Mouse (Mus musculus) right cerebral cortex, postnatal 36 days (tissue): ENCODE measurements at regions not wholly inside any gene's neighbourhood (a gene's known extent, or its start where the extent isn't known, plus 50 kb on each side); places are given as distances from the start of the nearest gene placed in this dataset.

Experiments
- DNase-seq, 2 experiments: peaks; one replicate each; pipeline ENCODE4 v3.0.0; 2022; ENCODE audit warnings: low spot score in 2 of 2, mixed read lengths in 1 of 2

GRCm38 (mm10) chr10:51056950-51057349, 162.4 kb downstream of the Sim1 start:
- no peak for DNase-seq

DNA sequence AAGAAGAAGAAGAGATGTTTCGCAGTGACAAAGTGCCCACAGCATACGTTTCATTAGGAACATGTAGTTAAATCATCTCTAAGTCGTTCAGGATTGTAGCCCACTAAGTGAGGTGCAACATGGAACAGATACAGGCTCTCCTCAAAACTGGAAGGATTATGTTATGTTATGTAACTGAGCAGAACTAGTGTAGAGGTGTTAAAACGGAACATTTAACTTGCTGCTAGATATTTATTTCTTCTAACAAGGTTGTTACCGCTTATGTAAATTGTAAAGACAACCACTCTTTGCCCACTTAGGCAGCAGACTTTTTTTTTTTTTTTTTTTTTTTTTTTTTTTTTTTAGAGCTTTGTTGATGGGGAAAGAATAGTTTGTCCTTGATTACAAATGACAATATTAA, 163.8 kb downstream of the Sim1 start:
- no peak for DNase-seq

DNA sequence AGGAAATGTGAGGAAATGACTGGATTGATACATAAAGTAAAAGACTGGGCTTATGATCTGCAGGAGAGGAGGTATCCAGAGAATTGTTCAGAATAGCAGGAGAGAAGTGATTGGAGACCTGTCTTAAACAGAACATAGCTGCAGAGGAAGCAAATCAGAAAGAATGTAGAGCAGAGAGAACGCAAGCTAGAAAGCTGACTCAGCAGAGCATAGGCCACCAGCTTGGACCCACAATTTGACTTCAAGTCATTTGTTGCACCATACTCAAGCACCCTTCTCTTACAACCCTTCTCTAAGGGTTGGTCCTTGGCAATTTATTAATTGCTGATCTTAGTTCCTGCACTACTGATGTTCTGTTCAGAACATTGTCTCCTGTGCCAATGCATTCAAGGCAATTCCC, 207.0 kb downstream of the Sim1 start:
- no peak for DNase-seq

- no peak for DNase-seq
Observed at GRCm38 (mm10) chr10:51151833-51152232, 257.3 kb downstream of the Sim1 start.

- no peak for DNase-seq
Observed at GRCm38 (mm10) chr10:51153484-51153985, 259.0 kb downstream of the Sim1 start.

DNA sequence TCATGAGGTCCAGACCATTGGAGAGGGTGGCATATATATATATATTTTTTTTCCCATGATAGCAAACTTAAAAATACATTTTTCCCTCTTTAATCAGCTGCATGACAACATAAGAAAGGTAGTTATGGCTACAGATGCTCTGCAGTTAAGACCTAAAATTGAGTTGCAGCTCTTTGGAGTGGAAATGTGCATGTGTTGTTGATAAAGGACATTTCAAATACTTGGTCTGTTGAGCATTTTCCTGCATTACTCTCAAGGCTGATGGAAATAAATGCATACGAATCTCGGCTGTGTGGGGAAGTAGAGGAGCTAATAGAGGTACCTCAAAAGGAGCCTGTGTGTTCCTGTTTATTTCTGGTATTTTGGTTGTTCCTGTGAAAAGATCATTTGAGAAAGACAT, 259.5 kb downstream of the Sim1 start:
- DNase-seq, result no peak

DNA sequence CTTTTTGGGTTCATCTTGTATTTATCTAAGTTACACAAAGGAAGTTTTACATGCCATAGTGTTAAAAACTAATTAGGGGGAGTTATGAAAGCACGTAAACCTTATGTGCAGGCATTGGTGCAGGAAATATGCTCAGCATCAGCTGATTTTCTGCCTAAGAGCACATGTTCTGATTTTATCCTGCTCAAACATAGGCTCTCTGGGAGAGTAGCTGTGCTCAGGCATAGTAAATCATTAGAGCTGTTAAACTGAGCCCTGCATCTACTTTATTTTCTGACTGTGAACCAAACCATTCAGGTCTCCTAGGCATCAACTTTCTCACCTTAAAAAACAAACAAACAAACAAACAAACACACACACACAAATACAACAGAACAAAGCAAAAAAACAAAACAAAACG, 260.2 kb downstream of the Sim1 start:
- DNase-seq, result no peak

DNA sequence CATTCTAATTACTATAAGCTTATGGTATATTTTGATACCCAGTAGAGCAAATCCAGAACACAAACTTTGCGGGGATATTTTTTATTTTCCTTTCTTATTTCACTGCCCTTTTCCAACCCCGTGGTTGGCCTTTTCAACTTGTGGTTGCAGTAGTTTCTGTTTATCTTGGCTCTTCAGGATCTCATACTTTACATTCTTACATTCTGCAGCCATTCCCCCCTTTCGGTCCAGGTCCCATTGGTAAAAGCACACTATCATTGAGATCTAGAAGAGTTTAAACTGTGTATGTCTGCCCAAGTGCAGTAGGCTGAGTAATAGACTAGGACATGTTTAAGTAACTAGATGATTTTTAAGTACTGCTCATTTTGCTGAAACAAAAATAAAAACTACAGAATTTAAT, 279.1 kb downstream of the Sim1 start:
- DNase-seq, result no peak

- DNase-seq, result no peak
Observed at GRCm38 (mm10) chr10:51175993-51176577, 281.5 kb downstream of the Sim1 start.

- DNase-seq, result no peak
Observed at GRCm38 (mm10) chr10:51176692-51177091, 282.1 kb downstream of the Sim1 start.

DNA sequence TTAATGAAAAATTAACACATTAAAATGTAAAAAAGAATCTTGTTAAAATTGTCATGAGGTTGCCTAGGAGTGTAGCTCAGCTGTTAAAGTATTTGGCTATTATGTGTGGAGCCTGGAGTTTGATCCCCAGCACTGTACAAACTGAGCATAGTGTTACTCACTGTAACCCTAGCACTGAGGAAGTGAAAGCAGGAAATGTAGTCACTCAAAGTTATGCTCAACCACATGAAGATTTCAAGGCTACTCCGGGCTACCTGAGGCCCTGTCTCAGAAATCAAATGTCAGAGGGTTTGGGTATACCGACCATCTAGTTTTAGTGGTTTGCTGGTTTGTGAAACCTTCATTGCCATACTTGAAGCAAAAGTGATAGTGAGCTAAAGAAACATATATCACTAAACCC, 287.2 kb downstream of the Sim1 start:
- DNase-seq, result no peak

- no peak for DNase-seq
Observed at GRCm38 (mm10) chr10:51191407-51192059, 288.9 kb upstream of the Gm49339 start.

DNA sequence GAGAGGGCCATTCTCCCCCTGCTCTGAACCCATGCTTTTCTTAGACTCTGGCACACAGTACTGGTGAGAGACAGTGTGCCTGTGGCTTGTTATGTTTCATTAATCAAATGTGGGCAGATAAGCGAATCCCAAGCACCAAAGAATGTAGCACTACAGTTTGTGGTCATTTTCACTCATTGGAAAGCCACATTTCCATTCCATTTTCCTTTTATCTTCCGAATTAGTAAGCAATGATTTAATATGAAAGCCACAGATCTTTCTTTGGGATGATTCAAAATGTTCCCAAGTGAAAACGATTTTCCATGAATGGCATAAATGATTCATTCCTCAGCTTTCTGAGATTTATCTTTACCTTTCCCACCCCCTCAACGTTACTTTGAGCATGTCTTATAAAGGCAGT, 260.9 kb upstream of the Gm49339 start:
- DNase-seq, result no peak

GRCm38 (mm10) chr10:51233592-51233991, 246.8 kb upstream of the Gm49339 start:
- DNase-seq, result no peak

- no peak for DNase-seq
Observed at GRCm38 (mm10) chr10:51235586-51236575, 244.5 kb upstream of the Gm49339 start.

DNA sequence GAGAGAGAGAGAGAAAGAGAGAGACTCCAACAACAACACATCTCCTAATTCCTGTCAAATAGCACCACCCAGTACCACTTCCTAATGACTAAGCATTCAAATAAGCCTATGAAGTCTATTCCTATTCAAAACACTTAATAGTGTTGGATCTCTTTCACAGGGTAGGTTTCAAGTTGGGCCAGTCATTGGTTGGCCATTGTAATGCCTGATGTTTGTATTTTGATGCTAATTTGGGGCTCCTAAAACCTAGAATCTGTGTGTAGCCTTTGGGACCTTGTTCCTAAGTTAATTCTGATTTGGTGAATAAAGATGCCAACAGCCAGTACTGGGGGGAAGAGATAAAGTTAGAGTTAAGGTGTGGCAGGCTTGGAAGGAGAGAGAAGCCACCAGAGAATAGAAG, 242.3 kb upstream of the Gm49339 start:
- no peak for DNase-seq

DNA sequence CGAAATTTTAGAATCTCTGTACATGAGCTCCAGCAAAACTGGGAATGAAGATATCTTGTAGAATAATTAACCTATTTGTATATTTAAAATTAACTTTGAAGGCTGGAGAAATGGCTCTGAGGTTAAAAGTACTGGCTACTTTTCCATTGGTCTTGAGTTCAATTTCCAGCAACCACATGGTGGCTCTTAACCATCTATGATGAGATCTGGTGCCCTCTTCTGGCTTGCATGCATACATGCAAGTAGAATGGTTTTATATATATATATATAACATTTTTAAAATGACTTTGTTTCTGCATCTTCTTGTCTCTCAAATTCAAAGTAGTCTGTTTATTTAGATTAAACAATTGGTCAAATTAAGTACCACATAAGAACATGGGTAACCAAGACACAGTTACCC, 227.0 kb upstream of the Gm49339 start:
- DNase-seq, result no peak

DNA sequence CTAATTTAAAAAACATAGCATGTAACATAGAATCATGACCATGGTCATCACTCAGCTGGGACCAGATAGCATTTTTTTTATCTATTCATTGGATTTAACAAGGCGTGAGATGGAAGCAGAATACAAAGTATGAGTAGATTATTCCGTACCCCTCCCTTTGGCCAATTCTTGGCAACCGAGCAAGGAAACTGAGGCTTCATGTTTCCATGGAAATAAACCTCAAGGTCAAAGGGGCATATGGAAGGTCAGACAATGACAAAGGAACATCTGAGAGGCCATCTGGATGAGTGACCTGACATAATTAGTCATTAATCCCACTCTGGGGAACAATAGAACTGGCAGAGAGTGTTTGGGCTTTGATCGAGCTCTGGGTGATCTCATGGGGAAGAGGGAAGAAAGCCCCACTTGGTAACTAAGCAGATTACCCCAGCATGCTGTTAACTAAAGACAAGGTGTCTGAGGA, 222.8 kb upstream of the Gm49339 start:
- no peak for DNase-seq

- DNase-seq, result peak; percentile 43 to 85
Observed at GRCm38 (mm10) chr10:51271364-51271763, 209.0 kb upstream of the Gm49339 start.

- DNase-seq, result no peak
Observed at GRCm38 (mm10) chr10:51278195-51278594, 202.2 kb upstream of the Gm49339 start.

DNA sequence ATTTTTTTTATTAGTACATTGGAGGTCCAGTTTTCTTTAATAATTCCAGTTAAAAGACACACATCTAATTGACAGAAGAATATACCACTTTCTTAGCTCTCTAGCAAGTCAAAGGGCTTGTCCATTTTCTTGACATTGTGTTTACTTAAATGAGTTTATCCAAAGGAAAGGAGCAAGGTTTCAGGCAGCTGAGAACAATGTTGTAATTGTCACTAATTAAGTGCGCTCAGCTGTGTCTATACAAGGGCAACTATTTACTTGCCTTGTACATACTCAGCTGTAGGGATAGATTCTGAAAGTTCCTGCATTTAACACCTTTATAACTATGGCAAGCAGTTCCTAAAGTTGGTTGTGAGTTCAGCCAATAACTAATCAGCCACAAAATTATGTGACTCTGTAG, 198.0 kb upstream of the Gm49339 start:
- DNase-seq, result no peak

DNA sequence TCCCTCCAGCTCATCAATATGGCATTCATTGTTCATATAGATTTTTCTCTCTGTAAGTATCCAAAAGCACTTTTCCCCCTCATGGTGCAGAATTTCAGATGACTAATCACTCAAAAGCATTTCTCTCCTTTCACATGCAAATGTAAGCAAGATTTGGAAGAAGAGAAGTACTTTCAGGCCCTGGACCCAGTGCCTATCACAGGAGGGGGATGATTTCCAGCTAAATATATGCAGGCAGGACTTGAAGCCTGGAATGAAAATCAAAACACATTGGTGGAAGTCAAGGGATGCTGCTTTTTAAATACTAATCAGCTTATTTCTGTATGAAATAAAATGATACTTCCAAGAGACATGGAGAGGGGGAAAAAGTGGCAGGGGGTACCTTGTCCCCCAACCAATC, 195.9 kb upstream of the Gm49339 start:
- no peak for DNase-seq
